Mouse (Mus musculus) limb, embryonic 15.5 days (tissue): ENCODE results near the gene Spred3. TPM values are rescaled to one million over a fixed set of nuclear protein-coding genes. Genes with fewer than 3 reads are reported as not detected.

Experiments
- ATAC-seq: fragments of 200-750 bp; cut with Nextera tagmentation; 2 replicates; pipeline ENCODE4 v1.8.0; 2017; ENCODE audit warnings: low read depth, moderate TSS enrichment; ENCODE audit not compliant: insufficient number of reproducible peaks, low FRiP score, low TSS enrichment
- H3K27ac ChIP-seq: fragments of 300-500 bp; sonication (generic); 2 replicates; pipeline ENCODE4 v1.5.1; 2015; ENCODE audit warnings: moderate library complexity, mild to moderate bottlenecking, inconsistent platforms
- H3K27me3 ChIP-seq: fragments of 300-500 bp; sonication (generic); 2 replicates; pipeline ENCODE4 v1.6.1; 2015; ENCODE audit warnings: inconsistent platforms
- H3K36me3 ChIP-seq: fragments of 300-500 bp; sonication (generic); 2 replicates; pipeline ENCODE4 v1.6.1; 2015; ENCODE audit warnings: inconsistent platforms
- H3K4me1 ChIP-seq: fragments of 300-500 bp; sonication (generic); 2 replicates; pipeline ENCODE4 v1.6.1; 2015; ENCODE audit warnings: inconsistent platforms
- H3K4me2 ChIP-seq: fragments of 300-500 bp; sonication (generic); 2 replicates; pipeline ENCODE4 v1.6.1; 2015; ENCODE audit warnings: mild to moderate bottlenecking, inconsistent platforms
- H3K4me3 ChIP-seq: fragments of 300-500 bp; sonication (generic); 2 replicates; pipeline ENCODE4 v1.5.1; 2015; ENCODE audit warnings: mild to moderate bottlenecking, inconsistent platforms
- H3K9ac ChIP-seq: fragments of 300-500 bp; sonication (generic); 2 replicates; pipeline ENCODE4 v1.6.1; 2015; ENCODE audit warnings: inconsistent platforms
- H3K9me3 ChIP-seq: fragments of 300-500 bp; sonication (generic); 2 replicates; pipeline ENCODE4 v1.6.1; 2016; ENCODE audit warnings: inconsistent platforms
- WGBS: fragments of 180-500 bp; shearing (Covaris S2); methylation state at CpG from one replicate; pipeline ENCODE4 v1.1.7; 2015; 5-methylcytosine and 5-hydroxymethylcytosine counted together
- polyA plus RNA-seq: library from polyadenylated mRNA; unstranded; fragments of >200 nt; fragmentation: Nextera tagmentation; extraction: Ambion mirVana; gene quantifications from 2 replicates; pipeline ENCODE4 v1.2.1, GENCODE M21; 2015

Spred3 gene
- polyA plus RNA-seq, 1 experiment from 2014 or later: 3.1 TPM

- H3K36me3 ChIP-seq: peaks cover 6% of the 10 kb centered on the region
- 26% methylated on average over 19 of the region's 19 CpGs for WGBS
- H3K4me1 ChIP-seq: peaks cover 45% of the 10 kb centered on the region
- H3K9me3 ChIP-seq: no peaks in the 10 kb centered on the region
- H3K27me3 ChIP-seq: peaks cover 21% of the 10 kb centered on the region
- no peak overlapping the region for H3K27ac ChIP-seq
- no peak overlapping the region for H3K4me2 ChIP-seq
- H3K4me3 ChIP-seq: no peak overlapping the region
- ATAC-seq: no peak
- H3K9ac ChIP-seq: no peak overlapping the region
Measured at GRCm38 (mm10) chr7:29167656-29168055, 2.6 kb downstream of the Spred3 start.

GRCm38 (mm10) chr7:29162750-29163525, 7.3 kb downstream of the Spred3 start:
- Histone ChIP-seq H3K27me3 (peaks cover 20% of the 10 kb centered on the region), H3K9me3 (no peaks in the 10 kb centered on the region), H3K27ac (no peak overlapping the region), H3K36me3 (peaks cover 14% of the 10 kb centered on the region), H3K9ac (no peak overlapping the region), H3K4me3 (no peak overlapping the region), H3K4me1 (peaks cover 3% of the 10 kb centered on the region; the same call in 1 of the 2 replicates), H3K4me2 (no peak overlapping the region)
- WGBS: 15% methylated on average over 9 of the region's 9 CpGs
- ATAC-seq: no peak

- Histone ChIP-seq H3K4me1 (no peaks in the 10 kb centered on the region), H3K27me3 (peaks cover 24% of the 10 kb centered on the region), H3K36me3 (peaks cover 14% of the 10 kb centered on the region), H3K9ac (no peak overlapping the region), H3K27ac (no peak overlapping the region), H3K9me3 (no peaks in the 10 kb centered on the region), H3K4me3 (no peak overlapping the region), H3K4me2 (no peak overlapping the region)
- WGBS: 75% methylated on average over 5 of the region's 5 CpGs
- no peak for ATAC-seq
Measured at GRCm38 (mm10) chr7:29162294-29162693, 7.9 kb downstream of the Spred3 start.

- H3K4me1 ChIP-seq: peaks cover 12% of the 10 kb centered on the region
- peaks cover 10% of the 10 kb centered on the region for H3K36me3 ChIP-seq
- 3% methylated on average over 5 of the region's 5 CpGs for WGBS
- H3K27me3 ChIP-seq: peaks cover 24% of the 10 kb centered on the region
- no peak overlapping the region for H3K9ac ChIP-seq
- H3K4me3 ChIP-seq: no peak overlapping the region
- 0 out of 2 replicates have a peak, but pooled peaks cover 4% of the 10 kb centered on the region for H3K9me3 ChIP-seq
- H3K27ac ChIP-seq: no peak overlapping the region
- H3K4me2 ChIP-seq: no peak overlapping the region
- no peak for ATAC-seq
Measured at GRCm38 (mm10) chr7:29158264-29158663, 11.9 kb downstream of the Spred3 start.

GRCm38 (mm10) chr7:29155838-29156782, 14.1 kb downstream of the Spred3 start, which contains the start of gene Fam98c:
Gene Fam98c (minus strand): TSS chr7:29156234.
- Histone ChIP-seq H3K27ac (peak within 1 kb of the TSS; percentile 88), H3K4me3 (peak within 1 kb of the TSS; percentile 88), H3K9me3 (0 out of 2 replicates have a peak, but pooled peaks cover 4% of the 10 kb centered on the region), H3K4me1 (peaks cover 12% of the 10 kb centered on the region), H3K9ac (peak within 1 kb of the TSS; percentile 51), H3K36me3 (peaks cover 3% of the 10 kb centered on the region; the same call in 1 of the 2 replicates), H3K4me2 (peak within 1 kb of the TSS; percentile 97), H3K27me3 (peaks cover 24% of the 10 kb centered on the region)
- WGBS: 3% methylated on average over 59 of the region's 68 CpGs
- peak; percentile 80 for ATAC-seq

- 8% methylated on average over 37 of the region's 37 CpGs for WGBS
Measured at GRCm38 (mm10) chr7:29155196-29155837, 14.9 kb downstream of the Spred3 start.

GRCm38 (mm10) chr7:29154018-29154720, 16.0 kb downstream of the Spred3 start:
- Histone ChIP-seq H3K4me1 (peaks cover 12% of the 10 kb centered on the region), H3K27me3 (peaks cover 16% of the 10 kb centered on the region), H3K36me3 (no peaks in the 10 kb centered on the region), H3K4me2 (no peak overlapping the region), H3K27ac (no peak overlapping the region), H3K4me3 (no peak overlapping the region), H3K9me3 (0 out of 2 replicates have a peak, but pooled peaks cover 4% of the 10 kb centered on the region), H3K9ac (no peak overlapping the region)
- no peak for ATAC-seq
- WGBS: 95% methylated on average over 14 of the region's 14 CpGs

More at GRCm38 (mm10) chr7:29155196-29155837, 14.9 kb downstream of the Spred3 start:
- Histone ChIP-seq H3K4me3 (peak overlapping the region; percentile 88), H3K36me3 (no peaks in the 10 kb centered on the region), H3K4me1 (peaks cover 12% of the 10 kb centered on the region), H3K4me2 (peak overlapping the region; percentile 97), H3K9ac (peak overlapping the region; percentile 51), H3K27ac (peak overlapping the region; percentile 88), H3K9me3 (0 out of 2 replicates have a peak, but pooled peaks cover 4% of the 10 kb centered on the region), H3K27me3 (peaks cover 24% of the 10 kb centered on the region)
- peak; percentile 75 for ATAC-seq

GRCm38 (mm10) chr7:29151486-29151885, 18.7 kb downstream of the Spred3 start:
- Histone ChIP-seq H3K9ac (no peak overlapping the region), H3K36me3 (no peaks in the 10 kb centered on the region), H3K4me1 (peaks cover 10% of the 10 kb centered on the region), H3K9me3 (0 out of 2 replicates have a peak, but pooled peaks cover 4% of the 10 kb centered on the region), H3K27ac (no peak overlapping the region), H3K4me2 (no peak overlapping the region), H3K27me3 (no peaks in the 10 kb centered on the region), H3K4me3 (no peak overlapping the region)
- 62% methylated on average over 10 of the region's 10 CpGs for WGBS
- no peak for ATAC-seq

- no peaks in the 10 kb centered on the region for H3K27me3 ChIP-seq
- no peak overlapping the region for H3K9ac ChIP-seq
- no peak overlapping the region for H3K4me3 ChIP-seq
- no peaks in the 10 kb centered on the region for H3K36me3 ChIP-seq
- no peak for ATAC-seq
- H3K4me1 ChIP-seq: no peaks in the 10 kb centered on the region
- no peaks in the 10 kb centered on the region for H3K9me3 ChIP-seq
- 89% methylated on average over 15 of the region's 15 CpGs for WGBS
- no peak overlapping the region for H3K27ac ChIP-seq
- H3K4me2 ChIP-seq: no peak overlapping the region
Measured at GRCm38 (mm10) chr7:29148771-29149170, 21.4 kb downstream of the Spred3 start.

GRCm38 (mm10) chr7:29146625-29147367, 23.4 kb downstream of the Spred3 start:
- ATAC-seq: no peak
- H3K4me2 ChIP-seq: no peak overlapping the region
- no peaks in the 10 kb centered on the region for H3K4me1 ChIP-seq
- 75% methylated on average over 7 of the region's 7 CpGs for WGBS
- no peak overlapping the region for H3K4me3 ChIP-seq
- H3K9ac ChIP-seq: no peak overlapping the region
- no peaks in the 10 kb centered on the region for H3K27me3 ChIP-seq
- no peaks in the 10 kb centered on the region for H3K9me3 ChIP-seq
- no peak overlapping the region for H3K27ac ChIP-seq
- no peaks in the 10 kb centered on the region for H3K36me3 ChIP-seq
